Mouse (Mus musculus): ENCODE measurements around the gene Tagln3.

GRCm38 (mm10) chr16:45758726-45759269 is 34.4 kb upstream of the Tagln3 start:
- no peak for TF ChIP-seq CTCF (IDR thresholded peaks at IDR 0.05; ENCODE audit: low read depth, low read length)
- TF ChIP-seq POLR2A (IDR thresholded peaks at IDR 0.05; ENCODE audit: insufficient read depth, low read length): no peak
- no peak for TF ChIP-seq EP300 (IDR thresholded peaks at IDR 0.05; ENCODE audit: insufficient read depth, low read depth, low read length)
